Mouse (Mus musculus) CD4-positive, CD25-positive, alpha-beta regulatory T cell (primary cell): Measurements from ENCODE around the gene Prss35. TPM values are rescaled to one million over a fixed set of nuclear protein-coding genes. Genes with fewer than 3 reads are reported as not detected.

Experiments
- polyA plus RNA-seq: library from polyadenylated mRNA; unstranded; fragments of 100-300 nt; shearing (Covaris generic); gene quantifications from one replicate; pipeline ENCODE4 v1.2.1, GENCODE M21; 2017

Gene Prss35
- polyA plus RNA-seq, result 0.07 TPM

GRCm38 (mm10) chr9:86742959-86743911 is at the start of gene Prss35:
TSS of gene Prss35 (plus strand) at chr9:86743649.

GRCm38 (mm10) chr9:86695818-86696261 is 47.6 kb upstream of the Prss35 start, which contains the start of gene Me1:
TSS of gene Me1 (minus strand) at chr9:86695953.

Other genes starting within 250 kb of the Prss35 start
- gene Pgm3, start 171.8 kb upstream of the Prss35 start, polyA plus RNA-seq, result 17.6 TPM
- gene Rwdd2a, start 171.7 kb upstream of the Prss35 start, polyA plus RNA-seq, result 5.4 TPM
- gene Me1, start 47.7 kb upstream of the Prss35 start, polyA plus RNA-seq, result 0.11 TPM
- gene Snap91, start 137.0 kb downstream of the Prss35 start, polyA plus RNA-seq, result 0.18 TPM